Mouse (Mus musculus): ENCODE results near the gene Alkbh6. TPM values are rescaled to one million over a fixed set of nuclear protein-coding genes. Genes with fewer than 3 reads are reported as not detected.
A peak's percentile ranks its signal among the peaks of the same experiment; 100 is the strongest.

Alkbh6 gene
- polyA plus RNA-seq, 1 experiment: 163 TPM

- no peaks in the 10 kb centered on the region; the same call in 1 of the 2 replicates for H3K4me1 ChIP-seq (ENCODE audit: control insufficient read depth, insufficient read depth, low read length)
- 64% methylated on average over 5 of the region's 5 CpGs for WGBS
- no peak overlapping the region for H3K4me3 ChIP-seq (replicated peaks; ENCODE audit: extremely low read depth, low read depth, low read length)
- no peak for DNase-seq
- TF ChIP-seq POLR2A (IDR thresholded peaks at IDR 0.05; ENCODE audit: borderline replicate concordance, extremely low read depth, low read depth, low read length): no peak
- no peak for TF ChIP-seq CTCF (IDR thresholded peaks at IDR 0.05; ENCODE audit: insufficient read depth, low read length)
Observed at GRCm38 (mm10) chr7:30334563-30334962, 26.0 kb downstream of the Alkbh6 start.

- DNase-seq: no peak
- 78% methylated on average over 6 of the region's 6 CpGs for WGBS
- TF ChIP-seq CTCF (IDR thresholded peaks at IDR 0.05; ENCODE audit: insufficient read depth, low read length) (no peak), POLR2A (IDR thresholded peaks at IDR 0.05; ENCODE audit: borderline replicate concordance, extremely low read depth, low read depth, low read length) (no peak)
- H3K4me3 ChIP-seq (replicated peaks; ENCODE audit: extremely low read depth, low read depth, low read length): no peak overlapping the region
- H3K4me1 ChIP-seq (ENCODE audit: control insufficient read depth, insufficient read depth, low read length): no peaks in the 10 kb centered on the region; the same call in 1 of the 2 replicates
Observed at GRCm38 (mm10) chr7:30335688-30336087, 27.2 kb downstream of the Alkbh6 start.

- H3K4me3 ChIP-seq (replicated peaks; ENCODE audit: extremely low read depth, low read depth, low read length): no peak overlapping the region
- WGBS: 4% methylated on average over 9 of the region's 9 CpGs
- no peaks in the 10 kb centered on the region; the same call in 1 of the 2 replicates for H3K4me1 ChIP-seq (ENCODE audit: control insufficient read depth, insufficient read depth, low read length)
- DNase-seq: peak; percentile 68
- TF ChIP-seq POLR2A (IDR thresholded peaks at IDR 0.05; ENCODE audit: borderline replicate concordance, extremely low read depth, low read depth, low read length): no peak
- peak; percentile 88 for TF ChIP-seq CTCF (IDR thresholded peaks at IDR 0.05; ENCODE audit: insufficient read depth, low read length)
Observed at GRCm38 (mm10) chr7:30336384-30336783, 27.9 kb downstream of the Alkbh6 start.

- Histone ChIP-seq H3K4me3 (replicated peaks; ENCODE audit: extremely low read depth, low read depth, low read length) (no peak overlapping the region), H3K4me1 (ENCODE audit: control insufficient read depth, insufficient read depth, low read length) (no peaks in the 10 kb centered on the region)
- TF ChIP-seq CTCF (IDR thresholded peaks at IDR 0.05; ENCODE audit: insufficient read depth, low read length) (no peak), POLR2A (IDR thresholded peaks at IDR 0.05; ENCODE audit: borderline replicate concordance, extremely low read depth, low read depth, low read length) (no peak)
- no peak for DNase-seq
- WGBS: 60% methylated on average over 5 of the region's 5 CpGs
Observed at GRCm38 (mm10) chr7:30339432-30340109, 31.1 kb downstream of the Alkbh6 start.

GRCm38 (mm10) chr7:30346635-30347379 lies 38.3 kb downstream of the Alkbh6 start:
- Histone ChIP-seq H3K4me1 (ENCODE audit: control insufficient read depth, insufficient read depth, low read length) (no peaks in the 10 kb centered on the region), H3K4me3 (replicated peaks; ENCODE audit: extremely low read depth, low read depth, low read length) (no peak overlapping the region)
- peak; percentile 56 for DNase-seq
- TF ChIP-seq POLR2A (IDR thresholded peaks at IDR 0.05; ENCODE audit: borderline replicate concordance, extremely low read depth, low read depth, low read length) (no peak), CTCF (IDR thresholded peaks at IDR 0.05; ENCODE audit: insufficient read depth, low read length) (no peak)
- 25% methylated on average over 21 of the region's 21 CpGs for WGBS

GRCm38 (mm10) chr7:30347828-30348227 lies 39.3 kb downstream of the Alkbh6 start:
- WGBS: 2% methylated on average over 30 of the region's 30 CpGs
- no peak for DNase-seq
- TF ChIP-seq POLR2A (IDR thresholded peaks at IDR 0.05; ENCODE audit: borderline replicate concordance, extremely low read depth, low read depth, low read length) (no peak), CTCF (IDR thresholded peaks at IDR 0.05; ENCODE audit: insufficient read depth, low read length) (peak; percentile 34)
- Histone ChIP-seq H3K4me1 (ENCODE audit: control insufficient read depth, insufficient read depth, low read length) (no peaks in the 10 kb centered on the region), H3K4me3 (replicated peaks; ENCODE audit: extremely low read depth, low read depth, low read length) (no peak overlapping the region)

- 9% methylated on average over 6 of the region's 6 CpGs for WGBS
- DNase-seq: peak; percentile 59
- TF ChIP-seq CTCF (IDR thresholded peaks at IDR 0.05; ENCODE audit: insufficient read depth, low read length) (peak; percentile 85), POLR2A (IDR thresholded peaks at IDR 0.05; ENCODE audit: borderline replicate concordance, extremely low read depth, low read depth, low read length) (no peak)
- no peaks in the 10 kb centered on the region for H3K4me1 ChIP-seq (ENCODE audit: control insufficient read depth, insufficient read depth, low read length)
- H3K4me3 ChIP-seq (replicated peaks; ENCODE audit: extremely low read depth, low read depth, low read length): no peak overlapping the region
Observed at GRCm38 (mm10) chr7:30353279-30353822, 44.8 kb downstream of the Alkbh6 start.

GRCm38 (mm10) chr7:30354059-30354458 lies 45.5 kb downstream of the Alkbh6 start:
- Histone ChIP-seq H3K4me1 (ENCODE audit: control insufficient read depth, insufficient read depth, low read length) (no peaks in the 10 kb centered on the region), H3K4me3 (replicated peaks; ENCODE audit: extremely low read depth, low read depth, low read length) (no peak overlapping the region)
- no peak for DNase-seq
- 61% methylated on average over 4 of the region's 4 CpGs for WGBS
- TF ChIP-seq POLR2A (IDR thresholded peaks at IDR 0.05; ENCODE audit: borderline replicate concordance, extremely low read depth, low read depth, low read length) (no peak), CTCF (IDR thresholded peaks at IDR 0.05; ENCODE audit: insufficient read depth, low read length) (no peak)

GRCm38 (mm10) chr7:30358378-30359186 lies 50.1 kb downstream of the Alkbh6 start:
- WGBS: 75% methylated on average over 7 of the region's 7 CpGs
- peaks cover 2% of the 10 kb centered on the region; the same call in 1 of the 2 replicates for H3K4me1 ChIP-seq (ENCODE audit: control insufficient read depth, insufficient read depth, low read length)
- H3K4me3 ChIP-seq (replicated peaks; ENCODE audit: extremely low read depth, low read depth, low read length): no peak overlapping the region
- no peak for DNase-seq
- TF ChIP-seq CTCF (IDR thresholded peaks at IDR 0.05; ENCODE audit: insufficient read depth, low read length) (no peak), POLR2A (IDR thresholded peaks at IDR 0.05; ENCODE audit: borderline replicate concordance, extremely low read depth, low read depth, low read length) (no peak)
